Mouse (Mus musculus) thymus, postnatal 36 days (tissue): ENCODE data around the gene 2610021A01Rik.
"Not testable (repeated sequence)": the region's sequence is repeated elsewhere in the genome, so short reads cannot be mapped to it uniquely, and the experiment has no call there.

Experiments used
- DNase-seq, 2 experiments: peaks; one replicate each; pipeline ENCODE4 v3.0.0; 2022; ENCODE audit warnings: mixed read lengths in 2 of 2

2610021A01Rik gene

DNA sequence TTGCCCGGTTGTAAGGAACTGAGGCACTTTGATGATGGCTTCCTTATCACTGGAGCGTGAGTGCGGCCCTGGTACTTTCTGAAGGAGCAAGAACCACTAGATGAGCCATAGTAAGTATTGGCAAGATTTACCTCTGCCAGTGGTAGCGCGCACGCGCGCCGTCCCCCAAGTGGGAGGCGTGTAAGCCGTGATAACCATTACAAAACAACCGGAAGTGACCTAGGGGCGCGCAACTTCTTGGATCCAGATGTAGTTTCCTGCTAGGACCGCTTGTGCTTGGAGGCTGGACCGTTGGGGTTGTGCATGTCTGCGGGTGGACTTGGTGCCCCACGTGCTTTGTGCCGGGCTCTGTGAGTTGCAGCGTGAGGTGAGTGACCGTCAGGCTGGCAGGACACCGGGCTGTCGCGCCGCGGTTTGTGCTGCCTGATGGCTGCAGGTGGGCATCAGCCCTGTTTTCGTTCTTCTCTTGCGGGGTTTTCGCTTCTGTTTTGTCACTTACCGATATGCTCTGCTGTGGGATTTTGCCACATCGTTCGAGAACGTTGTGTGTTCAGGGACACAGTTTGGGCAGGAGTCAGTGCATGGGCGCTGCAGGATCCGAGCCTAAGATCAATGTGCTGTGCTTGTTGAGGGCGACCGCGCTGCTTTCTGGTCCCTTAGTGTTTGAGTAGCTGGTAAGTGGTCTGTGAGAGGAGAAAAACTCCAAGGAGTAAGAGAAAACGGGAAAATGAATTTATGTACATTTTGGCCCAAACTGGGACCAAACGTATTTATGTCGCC, at the start of gene 2610021A01Rik:
2610021A01Rik (plus strand) TSS at position 197 of the 780 bp plus-strand sequence.
- peak; percentile 82 to 87 for DNase-seq

DNA sequence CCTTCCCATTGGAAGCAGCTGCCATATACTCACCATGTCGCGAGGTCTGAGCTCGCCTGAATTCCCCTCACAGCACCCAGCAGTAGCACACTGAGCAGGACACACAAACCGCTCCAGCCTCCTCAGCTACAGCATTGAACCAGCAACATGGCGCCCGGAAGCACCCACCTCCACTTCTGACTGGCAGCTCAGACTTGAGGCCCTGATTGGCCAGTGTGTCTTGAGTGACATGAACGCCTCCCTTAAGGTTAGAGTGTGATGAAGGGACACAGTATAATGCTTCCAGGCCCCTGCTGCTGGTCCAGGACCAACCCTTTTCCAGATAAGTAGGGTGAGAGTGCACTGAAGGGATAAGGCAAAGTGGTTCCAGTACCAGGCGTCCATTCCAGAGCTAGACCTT, 38.3 kb upstream of the 2610021A01Rik start:
- no peak for DNase-seq

DNA sequence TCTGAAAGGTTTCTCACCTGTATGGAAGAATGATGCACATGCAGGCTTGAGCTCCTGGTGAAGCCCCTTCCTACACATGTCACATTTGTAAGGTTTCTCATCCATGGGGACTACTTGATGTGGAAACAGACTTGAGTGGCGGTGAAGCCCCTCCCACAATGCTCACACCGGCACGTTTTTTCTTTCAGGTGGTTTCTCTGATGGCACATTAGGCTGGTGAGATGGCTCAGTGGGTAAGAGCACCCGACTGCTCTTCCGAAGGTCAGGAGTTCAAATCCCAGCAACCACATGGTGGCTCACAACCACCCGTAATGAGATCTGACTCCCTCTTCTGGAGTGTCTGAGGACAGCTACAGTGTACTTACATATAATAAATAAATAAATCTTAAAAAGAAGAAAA, 25.5 kb upstream of the 2610021A01Rik start, which contains the start of gene Gm6871:
Gm6871 (minus strand) TSS at position 101 of the 400 bp plus-strand sequence.
- DNase-seq: not testable (repeated sequence)

DNA sequence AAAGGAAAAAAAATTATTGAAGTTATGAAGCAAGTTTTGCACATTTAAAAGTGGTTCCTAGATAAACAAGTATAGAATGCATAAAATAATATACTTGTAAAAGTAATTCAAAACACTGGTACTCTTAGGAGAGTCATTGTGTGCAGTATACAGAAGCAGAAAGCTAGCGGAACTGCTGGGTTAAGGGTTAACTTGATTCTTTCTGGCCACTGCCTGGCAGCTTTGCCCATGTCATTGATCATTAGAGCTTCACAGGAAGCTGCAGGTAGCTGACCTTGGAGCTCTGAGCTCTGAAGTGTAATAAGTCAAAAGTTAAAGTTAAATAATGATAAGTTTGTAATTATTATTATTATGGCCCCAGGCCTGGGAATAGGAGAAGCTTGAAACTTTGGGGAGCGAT, 21.1 kb upstream of the 2610021A01Rik start:
- DNase-seq: no peak

- no peak for DNase-seq
Measured at GRCm38 (mm10) chr7:41582028-41582427, 17.0 kb upstream of the 2610021A01Rik start.

GRCm38 (mm10) chr7:41587831-41588230, 11.2 kb upstream of the 2610021A01Rik start:
- not testable (repeated sequence) for DNase-seq

GRCm38 (mm10) chr7:41598615-41599014, 415 bp upstream of the 2610021A01Rik start:
- DNase-seq: no peak

GRCm38 (mm10) chr7:41599932-41600548, 1.0 kb downstream of the 2610021A01Rik start:
- DNase-seq: no peak

DNA sequence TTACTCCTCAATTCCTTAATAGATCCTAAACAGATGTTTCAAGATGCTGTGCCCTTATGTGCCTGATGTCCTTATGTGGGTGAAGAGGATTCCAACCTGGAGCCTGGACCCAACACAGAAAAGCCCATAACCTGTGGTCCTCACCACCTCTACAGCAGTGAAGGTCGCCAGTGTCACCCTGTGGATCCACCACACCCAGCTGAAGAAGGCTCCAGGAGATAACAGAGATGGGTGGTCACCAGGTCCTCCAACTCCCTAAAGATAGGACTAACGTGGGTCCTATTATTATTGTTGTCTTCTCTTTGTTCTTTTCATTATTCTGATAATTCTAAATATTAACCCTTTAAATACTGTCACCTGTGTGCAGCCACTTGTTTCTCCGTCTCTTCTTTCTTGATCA, 12.6 kb downstream of the 2610021A01Rik start:
- DNase-seq: no peak

GRCm38 (mm10) chr7:41616241-41616640, 17.2 kb downstream of the 2610021A01Rik start:
- DNase-seq: not testable (repeated sequence)

GRCm38 (mm10) chr7:41632409-41633220, 33.6 kb downstream of the 2610021A01Rik start, which contains the start of gene Zfp788:
Gene Zfp788 (plus strand): TSS chr7:41633203.
- DNase-seq: peak; percentile 86 to 92

DNA sequence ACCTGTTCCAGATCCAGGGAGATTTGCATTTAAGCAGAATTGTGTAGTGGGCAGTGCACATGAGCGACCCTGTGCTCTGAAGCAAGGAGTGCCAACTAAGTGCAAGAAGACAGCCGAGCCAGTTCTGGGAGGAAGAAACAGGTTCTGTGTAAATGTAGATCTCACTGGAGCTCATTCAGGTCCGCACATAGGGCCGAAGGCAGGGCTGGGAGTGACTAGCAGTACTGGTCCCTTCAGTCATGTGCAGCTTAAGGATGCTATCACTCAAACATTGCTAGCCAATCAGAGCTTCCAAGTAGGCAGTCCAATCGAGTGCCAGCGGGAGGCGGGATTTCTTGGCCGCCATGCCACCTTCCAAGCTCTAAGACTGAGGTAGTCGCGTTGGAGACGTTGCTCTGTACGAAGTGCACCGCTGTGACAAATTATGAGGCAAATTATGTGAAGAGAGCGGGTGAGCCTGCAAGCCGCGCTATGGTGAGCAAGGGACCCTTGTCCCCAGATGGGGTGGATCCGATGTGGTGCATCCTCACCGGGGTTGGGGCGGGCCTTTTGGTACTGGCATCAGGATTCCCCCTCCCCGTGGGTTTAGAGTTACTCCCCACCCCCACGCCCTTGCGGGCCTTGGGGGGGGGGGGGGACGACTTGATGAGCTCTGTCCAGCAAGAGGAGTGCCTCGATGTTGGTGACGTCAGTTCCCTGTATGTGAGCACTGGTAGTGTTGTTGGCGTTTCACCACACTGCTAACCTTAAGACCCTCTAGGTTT, 34.4 kb downstream of the 2610021A01Rik start:
- DNase-seq: peak; percentile 80 to 83

DNA sequence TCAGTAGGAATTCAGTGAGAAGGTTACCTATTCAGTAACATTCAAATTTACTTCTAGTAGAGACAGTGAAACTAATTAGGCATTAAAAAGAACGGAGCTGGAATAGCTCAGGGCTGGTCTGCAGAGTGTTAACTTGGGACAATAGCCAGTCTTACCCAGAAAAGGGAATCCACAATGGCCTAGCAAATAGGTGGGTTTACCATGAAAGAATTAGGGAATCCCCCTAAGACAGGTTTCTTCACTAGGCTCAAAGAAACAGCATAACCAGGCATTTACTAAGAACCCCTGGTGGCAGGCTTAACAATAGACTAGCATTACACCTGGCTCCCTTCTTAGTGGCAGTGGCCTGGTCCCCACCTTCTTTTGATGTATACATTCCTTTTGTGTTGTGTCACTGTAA, 75.3 kb downstream of the 2610021A01Rik start:
- not testable (repeated sequence) for DNase-seq
